Mouse (Mus musculus) frontal cortex, adult (tissue): ENCODE measurements around the gene Plcb1.
"Not testable (repeated sequence)": the region's sequence is repeated elsewhere in the genome, so short reads cannot be mapped to it uniquely, and the experiment has no call there.

Source experiments
- ATAC-seq: cut with Nextera tagmentation; 2 replicates; pipeline ENCODE4 v1.9.2; 2017; ENCODE audit warnings: mild to moderate bottlenecking, moderate library complexity, mixed read lengths; ENCODE audit not compliant: low TSS enrichment

Gene Plcb1

GRCm38 (mm10) chr2:135305736-135306471 lies 520.0 kb downstream of the Plcb1 start:
- 0 out of 2 replicates have a peak, but pooled peaks have one; percentile 62 for ATAC-seq

GRCm38 (mm10) chr2:135306472-135306771 lies 520.6 kb downstream of the Plcb1 start:
- no peak for ATAC-seq

DNA sequence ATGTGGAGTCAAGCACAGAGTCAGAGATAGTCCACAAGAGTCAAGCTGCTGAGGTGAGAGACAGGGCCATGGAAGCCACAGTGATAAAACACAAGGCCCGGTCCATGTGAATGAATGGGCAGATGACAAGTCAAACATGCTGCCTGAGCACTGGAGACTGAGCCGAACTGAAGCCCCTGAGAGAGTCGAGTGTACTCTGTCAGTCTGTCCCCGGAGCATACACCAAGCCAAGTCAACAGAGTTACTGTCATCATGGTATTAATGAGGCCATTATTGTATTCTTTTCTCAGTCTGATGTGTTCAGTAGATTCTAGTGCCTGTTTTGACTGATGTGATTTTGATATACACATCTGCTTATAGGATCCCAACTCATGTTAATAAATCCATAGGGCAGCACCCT lies 521.9 kb downstream of the Plcb1 start:
- ATAC-seq = no peak

DNA sequence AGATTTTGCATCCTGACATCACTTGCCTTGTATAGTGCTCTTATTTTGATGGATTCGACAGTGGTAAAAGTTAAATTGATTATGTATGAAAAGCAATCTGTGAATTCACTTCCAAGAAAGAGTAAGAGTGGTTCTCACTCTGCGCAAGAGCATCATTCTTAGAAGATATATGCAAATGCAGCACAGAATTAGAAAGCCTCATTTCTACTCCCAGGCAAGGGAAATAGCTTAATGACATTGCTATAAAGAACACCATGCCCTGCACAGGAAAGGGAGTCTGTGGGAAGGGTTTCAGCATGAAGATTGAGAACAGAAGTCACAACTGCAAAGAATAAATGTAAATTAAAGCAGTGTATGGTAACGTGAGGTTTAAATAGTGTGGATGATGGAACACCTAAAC lies 530.1 kb downstream of the Plcb1 start:
- peak; percentile 73 for ATAC-seq

GRCm38 (mm10) chr2:135318136-135318535 lies 532.3 kb downstream of the Plcb1 start:
- no peak for ATAC-seq

DNA sequence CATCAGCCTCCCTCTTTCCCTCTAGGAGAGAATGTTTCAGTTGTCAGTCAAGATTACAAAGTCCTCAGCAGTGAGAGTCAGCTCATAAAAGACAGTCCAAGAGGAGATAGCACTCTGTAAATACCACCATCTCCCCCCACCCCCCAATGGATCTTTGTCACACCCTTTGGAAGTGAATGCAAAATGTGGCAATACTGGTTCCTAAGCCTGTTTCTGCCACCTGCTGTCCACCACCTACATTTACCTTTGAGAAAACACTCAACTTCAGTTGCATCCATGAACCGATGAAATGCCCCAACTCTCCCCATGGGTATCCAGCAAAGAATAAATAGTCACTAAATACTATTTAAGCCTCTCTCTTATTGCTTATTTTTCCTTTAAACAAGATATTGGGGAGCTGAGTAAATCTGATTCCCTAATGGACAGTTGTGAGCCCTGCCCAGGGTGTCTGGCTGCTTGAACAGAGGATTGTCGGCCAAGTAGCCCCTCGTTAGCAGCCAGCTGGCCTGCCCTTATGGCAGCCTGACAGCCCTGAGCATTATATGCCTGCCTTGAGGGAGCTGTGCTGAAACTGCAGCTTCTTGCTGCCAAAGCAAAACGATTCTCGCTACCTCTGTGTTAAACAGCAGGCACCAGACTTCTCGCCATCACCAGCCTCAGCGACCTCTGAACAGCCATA lies 537.5 kb downstream of the Plcb1 start:
- 0 out of 2 replicates have a peak, but pooled peaks have one; percentile 6 for ATAC-seq

GRCm38 (mm10) chr2:135323955-135324302 lies 538.1 kb downstream of the Plcb1 start:
- ATAC-seq = peak; percentile 80

DNA sequence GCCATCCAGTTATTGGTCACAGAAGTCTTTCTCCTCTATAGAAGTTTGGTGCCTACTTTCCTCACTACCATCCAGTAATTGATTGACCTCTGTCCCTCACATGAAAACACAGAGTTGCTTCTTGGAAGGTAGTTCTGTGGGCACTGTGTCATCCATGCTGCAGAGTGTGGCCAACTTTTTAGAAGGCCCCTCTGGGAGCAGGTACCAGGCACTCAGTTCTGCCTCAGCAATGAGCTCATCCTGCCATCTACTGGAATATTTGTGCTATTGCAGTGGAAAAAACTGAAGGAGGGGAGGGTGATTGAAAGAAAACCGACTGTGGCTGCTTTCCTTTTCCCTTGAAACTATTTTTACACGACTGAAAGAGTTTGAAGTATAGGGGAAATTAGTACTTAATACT lies 542.9 kb downstream of the Plcb1 start:
- peak; percentile 55 for ATAC-seq

DNA sequence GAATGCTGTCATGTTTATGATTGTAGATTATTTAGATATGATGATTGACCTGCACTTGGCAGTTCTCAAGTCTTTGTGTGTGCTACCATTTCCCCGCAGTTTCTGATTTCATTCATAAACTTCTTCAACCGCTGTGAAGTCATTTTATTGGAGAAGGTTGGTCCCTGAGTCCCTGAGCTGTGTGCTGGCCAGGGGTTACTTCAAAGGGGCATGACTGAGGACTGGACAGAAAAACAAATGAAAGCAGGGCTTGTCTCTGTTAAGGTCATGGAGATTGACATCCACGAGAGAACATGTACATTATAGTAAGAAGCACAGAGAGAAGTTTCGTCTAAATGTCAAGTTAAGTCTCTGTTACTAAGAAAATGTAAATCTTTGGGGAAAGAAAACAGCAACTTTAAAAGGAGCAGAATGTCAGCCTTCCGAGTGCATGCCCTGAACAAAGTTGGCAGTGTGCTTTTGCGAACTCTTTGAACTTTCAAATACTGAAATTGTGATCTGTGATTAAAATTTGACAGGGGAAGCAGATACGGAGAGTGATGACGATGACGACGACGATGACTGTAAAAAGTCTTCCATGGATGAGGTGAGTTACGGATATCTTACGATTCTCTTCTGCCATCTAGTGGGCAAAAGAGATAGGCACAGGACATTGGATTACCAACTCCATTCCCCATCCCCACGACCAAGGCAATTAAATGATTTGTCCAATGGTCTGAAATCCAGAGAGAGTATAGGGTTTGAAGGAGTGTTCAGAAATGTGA lies 544.1 kb downstream of the Plcb1 start:
- ATAC-seq = peak; percentile 90

DNA sequence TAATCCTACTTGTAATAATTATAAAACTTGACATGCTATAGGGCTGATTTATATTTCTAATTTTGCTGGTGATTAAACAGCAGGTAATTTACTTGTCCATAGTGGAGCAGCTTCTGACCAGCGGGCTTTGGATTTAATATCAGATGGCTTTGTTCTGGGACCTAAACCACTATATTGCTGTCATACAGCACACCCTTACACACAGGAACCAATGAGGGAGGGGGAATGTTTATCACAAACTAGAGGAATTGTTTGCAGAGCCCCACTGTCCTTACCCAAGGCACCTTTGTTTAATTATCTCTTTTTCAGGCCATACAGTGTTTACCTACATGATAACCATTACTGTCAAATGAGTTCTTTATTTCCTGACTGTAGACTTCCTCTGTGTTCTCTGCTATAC lies 546.0 kb downstream of the Plcb1 start:
- ATAC-seq = no peak

GRCm38 (mm10) chr2:135356311-135356710 lies 570.4 kb downstream of the Plcb1 start:
- ATAC-seq = no peak

DNA sequence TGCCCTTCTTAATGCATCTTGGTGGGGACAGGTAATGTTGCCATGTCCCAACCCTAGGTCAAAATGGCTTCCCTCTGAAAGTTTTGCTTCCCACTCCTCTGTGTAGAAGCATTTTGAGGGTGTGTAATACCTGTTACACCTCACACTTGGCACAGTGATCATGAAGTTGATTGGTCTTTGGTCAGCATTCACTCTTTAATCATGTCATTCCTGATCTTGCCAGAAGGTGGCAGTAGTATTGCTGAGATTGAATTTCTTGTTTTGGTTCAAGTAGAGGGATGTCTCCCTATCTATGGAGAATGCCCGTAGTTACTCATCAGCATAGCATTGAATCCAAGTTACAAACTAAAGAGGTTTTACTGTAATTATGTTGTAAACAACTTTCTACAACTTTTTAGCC lies 575.9 kb downstream of the Plcb1 start:
- peak; percentile 55 for ATAC-seq

DNA sequence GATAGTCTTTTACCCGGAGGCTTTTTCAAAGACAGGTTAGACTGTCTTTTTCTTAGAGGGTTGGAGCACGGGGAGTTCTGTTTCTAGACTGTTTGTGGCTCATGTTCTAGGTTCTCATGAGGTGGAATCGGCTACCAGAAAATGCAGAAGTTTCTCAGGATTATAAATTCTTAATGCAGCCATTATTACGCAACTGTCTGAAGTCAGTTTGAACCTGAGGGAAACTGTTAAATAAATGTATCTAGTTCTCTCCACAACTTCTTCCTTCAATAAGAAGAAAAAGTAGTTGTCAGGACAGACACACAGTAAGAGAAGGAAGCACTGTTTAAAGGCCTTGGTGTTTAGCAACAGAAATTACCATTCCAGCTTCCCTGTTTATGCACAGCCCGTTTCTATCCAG lies 577.1 kb downstream of the Plcb1 start:
- ATAC-seq = no peak

GRCm38 (mm10) chr2:135370259-135370835 lies 584.5 kb downstream of the Plcb1 start:
- ATAC-seq = no peak

- not testable (repeated sequence) for ATAC-seq
Observed at GRCm38 (mm10) chr2:135380796-135381195, 594.9 kb downstream of the Plcb1 start.

DNA sequence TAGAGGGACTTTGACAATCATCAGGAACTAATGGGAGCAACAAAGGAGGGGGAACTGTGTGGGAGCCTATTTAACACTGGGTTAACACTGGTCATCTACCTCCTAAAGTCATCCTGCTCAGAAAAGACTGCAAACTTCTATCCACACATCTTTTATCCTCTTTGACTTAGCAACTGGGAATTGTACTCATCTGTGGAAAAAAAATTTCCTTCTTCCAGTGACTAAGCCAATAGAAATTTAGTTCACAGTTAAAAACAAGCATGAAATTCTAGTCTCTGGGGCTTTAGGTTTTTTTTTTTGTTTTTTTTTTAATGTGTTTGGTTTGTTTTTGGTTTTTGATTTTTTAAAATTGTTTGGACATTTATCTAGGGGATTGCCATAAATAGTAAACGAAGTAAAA lies 595.5 kb downstream of the Plcb1 start:
- no peak for ATAC-seq

GRCm38 (mm10) chr2:135387990-135388389 lies 602.1 kb downstream of the Plcb1 start:
- ATAC-seq = peak; percentile 38; the same call in 1 of the 2 replicates

- ATAC-seq = no peak
Observed at GRCm38 (mm10) chr2:135394698-135395097, 608.8 kb downstream of the Plcb1 start.

- no peak for ATAC-seq
Observed at GRCm38 (mm10) chr2:135396375-135396774, 610.5 kb downstream of the Plcb1 start.

GRCm38 (mm10) chr2:135397970-135398369 lies 612.1 kb downstream of the Plcb1 start:
- no peak for ATAC-seq

GRCm38 (mm10) chr2:135399760-135400159 lies 613.9 kb downstream of the Plcb1 start:
- no peak for ATAC-seq

GRCm38 (mm10) chr2:135402916-135403315 lies 617.0 kb downstream of the Plcb1 start:
- ATAC-seq = no peak
